Mouse (Mus musculus) lung, embryonic 16.5 days (tissue): ENCODE data around the gene Morf4l1. TPM values are rescaled to one million over a fixed set of nuclear protein-coding genes. Genes with fewer than 3 reads are reported as not detected.

ENCODE experiments used
- ATAC-seq: fragments of 200-750 bp; cut with Nextera tagmentation; 2 replicates; pipeline ENCODE4 v1.8.0; 2017; ENCODE audit warnings: low read depth, mild to moderate bottlenecking, moderate library complexity
- H3K27ac ChIP-seq: fragments of 300-500 bp; sonication (generic); 2 replicates; pipeline ENCODE4 v1.5.1; 2014; ENCODE audit warnings: mild to moderate bottlenecking, control low read depth, low read length
- H3K27me3 ChIP-seq: fragments of 300-500 bp; sonication (generic); 2 replicates; pipeline ENCODE4 v1.6.1; 2014; ENCODE audit warnings: low read depth, low read length, mixed read lengths; ENCODE audit not compliant: control insufficient read depth, insufficient read depth
- H3K36me3 ChIP-seq: fragments of 300-500 bp; sonication (generic); 2 replicates; pipeline ENCODE4 v1.6.1; 2014; ENCODE audit warnings: low read length; ENCODE audit not compliant: control insufficient read depth, insufficient read depth
- H3K4me1 ChIP-seq: fragments of 300-500 bp; sonication (generic); replicated peaks from 2 replicates; pipeline ENCODE4 v1.6.1; 2014; ENCODE audit warnings: low read length, mixed read lengths; ENCODE audit not compliant: control insufficient read depth, insufficient read depth
- H3K4me2 ChIP-seq: fragments of 300-500 bp; sonication (generic); 2 replicates; pipeline ENCODE4 v1.6.1; 2014; ENCODE audit warnings: low read depth, low read length, control low read depth
- H3K4me3 ChIP-seq: fragments of 300-500 bp; sonication (generic); 2 replicates; pipeline ENCODE4 v1.5.1; 2014; ENCODE audit warnings: mild to moderate bottlenecking, low read length, control low read depth
- H3K9ac ChIP-seq: fragments of 300-500 bp; sonication (generic); 2 replicates; pipeline ENCODE4 v1.6.1; 2014; ENCODE audit warnings: low read length, control low read depth
- H3K9me3 ChIP-seq: fragments of 300-500 bp; sonication (generic); 2 replicates; pipeline ENCODE4 v1.6.1; 2016; ENCODE audit warnings: low read length; ENCODE audit not compliant: control insufficient read depth
- WGBS: fragments of 180-500 bp; shearing (Covaris S2); extraction: QIAGEN DNeasy Blood & Tissue Kit; methylation state at CpG from one replicate; pipeline ENCODE4 v1.1.7; 2014; 5-methylcytosine and 5-hydroxymethylcytosine counted together
- polyA plus RNA-seq: library from polyadenylated mRNA; unstranded; fragments of >200 nt; fragmentation: Nextera tagmentation; extraction: Ambion mirVana; gene quantifications from 2 replicates; pipeline ENCODE4 v1.2.1, GENCODE M21; 2015

The Morf4l1 gene
- polyA plus RNA-seq = 400 and 424 TPM in 2 replicates

DNA sequence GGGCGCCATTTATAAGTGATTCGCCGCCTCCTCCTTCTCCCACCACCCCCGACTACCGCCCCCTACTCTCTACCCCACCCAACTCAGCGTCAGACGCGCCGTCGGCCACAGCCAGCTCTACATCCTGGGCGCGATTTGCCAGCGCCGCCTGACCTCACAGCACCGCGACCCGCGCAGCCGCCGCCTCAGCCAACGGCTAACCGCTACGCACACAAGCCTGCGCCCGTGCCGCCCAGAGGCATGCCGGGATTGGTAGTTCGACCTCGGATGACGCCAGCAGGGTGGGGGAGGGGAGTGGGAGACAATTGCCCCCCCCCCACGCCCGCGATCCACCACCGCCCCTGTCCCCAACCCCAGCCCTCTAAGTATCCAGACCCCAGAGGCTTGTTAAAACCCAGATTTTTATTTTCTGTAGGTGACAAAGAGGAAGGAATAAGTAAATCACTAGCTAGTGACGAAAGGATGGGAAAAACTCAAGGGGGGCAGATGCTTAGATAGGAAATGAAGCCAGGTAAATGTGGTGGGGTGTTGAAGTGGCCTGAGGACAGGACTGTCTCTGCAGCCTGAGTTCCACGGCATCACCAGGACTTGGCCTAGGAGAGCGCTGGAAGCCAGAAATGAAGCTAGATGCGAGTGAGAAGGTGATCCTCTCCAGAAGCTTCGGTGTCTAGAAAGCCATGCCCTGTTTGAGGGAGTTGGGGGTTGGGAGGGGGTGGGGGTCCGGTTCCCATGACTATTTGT is at the start of gene Morf4l1:
Morf4l1 (minus strand) TSS at position 208 of the 741 bp plus-strand sequence.
- peak; percentile 99 for ATAC-seq
- under 1% methylated on average over 37 of the region's 40 CpGs for WGBS

DNA sequence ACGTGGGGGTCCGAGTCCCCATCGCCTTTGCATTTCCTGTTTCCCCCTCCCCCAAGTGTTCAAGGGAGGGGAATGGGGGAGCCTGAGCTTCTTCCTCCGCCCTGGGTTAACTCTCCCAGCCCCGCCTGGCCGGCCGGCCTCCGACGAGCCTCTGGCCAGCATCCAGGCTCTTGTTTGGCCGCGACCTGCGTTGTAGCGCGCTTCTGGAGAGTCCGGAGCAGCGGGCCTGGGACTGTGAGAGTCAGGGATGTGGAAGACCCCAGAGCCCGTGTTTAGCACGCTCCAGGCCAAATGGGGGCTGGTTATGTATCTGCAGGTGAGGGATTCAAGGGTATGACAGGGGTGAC is 49.1 kb upstream of the Morf4l1 start:
- H3K9ac ChIP-seq = peak overlapping the region; percentile 84
- H3K9me3 ChIP-seq = no peaks in the 10 kb centered on the region; the same call in 1 of the 2 replicates
- under 1% methylated on average over 18 of the region's 18 CpGs for WGBS
- peak; percentile 70 for ATAC-seq
- peak overlapping the region; percentile 97 for H3K4me2 ChIP-seq
- H3K4me3 ChIP-seq = peak overlapping the region; percentile 83
- H3K36me3 ChIP-seq = no peaks in the 10 kb centered on the region
- peaks cover 6% of the 10 kb centered on the region for H3K4me1 ChIP-seq
- peak overlapping the region; percentile 87 for H3K27ac ChIP-seq
- no peaks in the 10 kb centered on the region for H3K27me3 ChIP-seq

More for the DNA sequence above, at the start of gene Morf4l1:
- no peaks in the 10 kb centered on the region for H3K27me3 ChIP-seq
- H3K9me3 ChIP-seq = no peaks in the 10 kb centered on the region
- H3K4me2 ChIP-seq = peak within 1 kb of the TSS; percentile 96
- peak within 1 kb of the TSS; percentile 92 for H3K4me3 ChIP-seq
- no peaks in the 10 kb centered on the region for H3K36me3 ChIP-seq
- peaks cover 12% of the 10 kb centered on the region for H3K4me1 ChIP-seq
- peak within 1 kb of the TSS; percentile 97 for H3K9ac ChIP-seq
- H3K27ac ChIP-seq = peak within 1 kb of the TSS; percentile 99

GRCm38 (mm10) chr9:90162926-90163748 is 48.6 kb upstream of the Morf4l1 start, which contains the start of gene Adamts7:
Gene Adamts7, plus strand, starts transcription at chr9:90163069.
- H3K4me3 ChIP-seq = peak within 1 kb of the TSS; percentile 83
- H3K36me3 ChIP-seq = no peaks in the 10 kb centered on the region
- no peaks in the 10 kb centered on the region for H3K27me3 ChIP-seq
- peak; percentile 80 for ATAC-seq
- H3K4me2 ChIP-seq = peak within 1 kb of the TSS; percentile 97
- H3K9ac ChIP-seq = peak within 1 kb of the TSS; percentile 84
- peak within 1 kb of the TSS; percentile 87 for H3K27ac ChIP-seq
- H3K9me3 ChIP-seq = no peaks in the 10 kb centered on the region; the same call in 1 of the 2 replicates
- under 1% methylated on average over 56 of the region's 60 CpGs for WGBS
- peaks cover 6% of the 10 kb centered on the region for H3K4me1 ChIP-seq

GRCm38 (mm10) chr9:90162243-90162925 is 47.8 kb upstream of the Morf4l1 start:
- peak; percentile 92 for ATAC-seq
- H3K27me3 ChIP-seq = no peaks in the 10 kb centered on the region
- H3K9ac ChIP-seq = peak overlapping the region; percentile 84
- 9% methylated on average over 21 of the region's 29 CpGs for WGBS
- peak overlapping the region; percentile 97 for H3K4me2 ChIP-seq
- H3K4me3 ChIP-seq = peak overlapping the region; percentile 83
- H3K36me3 ChIP-seq = no peaks in the 10 kb centered on the region
- peaks cover 6% of the 10 kb centered on the region for H3K4me1 ChIP-seq
- peak overlapping the region; percentile 36 for H3K27ac ChIP-seq
- no peaks in the 10 kb centered on the region; the same call in 1 of the 2 replicates for H3K9me3 ChIP-seq

GRCm38 (mm10) chr9:90146869-90147268 is 32.3 kb upstream of the Morf4l1 start:
- Histone ChIP-seq H3K4me3 (no peak overlapping the region), H3K27me3 (no peaks in the 10 kb centered on the region), H3K9me3 (no peaks in the 10 kb centered on the region), H3K36me3 (no peaks in the 10 kb centered on the region), H3K9ac (no peak overlapping the region), H3K4me2 (no peak overlapping the region), H3K4me1 (no peaks in the 10 kb centered on the region), H3K27ac (no peak overlapping the region)
- ATAC-seq = no peak
- WGBS = 59% methylated on average over 5 of the region's 5 CpGs

DNA sequence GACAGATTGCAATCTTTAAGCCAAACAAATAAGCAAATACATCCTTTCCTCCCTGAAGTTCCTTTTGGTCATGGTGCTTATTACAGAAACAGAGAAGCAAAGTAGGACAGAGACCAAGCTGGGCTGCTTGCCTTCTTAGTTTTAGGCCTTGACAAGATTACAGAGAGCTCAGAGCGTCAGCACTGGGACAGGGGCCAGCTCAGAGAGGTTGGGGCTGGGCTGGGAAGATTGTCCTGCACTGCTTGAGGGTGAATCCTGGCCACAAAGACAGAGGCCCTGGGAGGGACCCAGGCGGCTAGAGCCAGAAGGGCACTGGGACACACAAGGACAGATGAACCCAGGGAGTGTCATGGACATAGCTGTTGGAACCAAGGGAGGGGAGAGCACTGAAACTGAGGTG is 31.2 kb upstream of the Morf4l1 start:
- no peaks in the 10 kb centered on the region for H3K9me3 ChIP-seq
- H3K27ac ChIP-seq = no peak overlapping the region
- 31% methylated on average over 2 of the region's 2 CpGs for WGBS
- no peaks in the 10 kb centered on the region for H3K36me3 ChIP-seq
- peak; percentile 69; the same call in 1 of the 2 replicates for ATAC-seq
- H3K27me3 ChIP-seq = no peaks in the 10 kb centered on the region
- H3K4me3 ChIP-seq = no peak overlapping the region
- no peak overlapping the region for H3K9ac ChIP-seq
- no peak overlapping the region for H3K4me2 ChIP-seq
- no peaks in the 10 kb centered on the region for H3K4me1 ChIP-seq

DNA sequence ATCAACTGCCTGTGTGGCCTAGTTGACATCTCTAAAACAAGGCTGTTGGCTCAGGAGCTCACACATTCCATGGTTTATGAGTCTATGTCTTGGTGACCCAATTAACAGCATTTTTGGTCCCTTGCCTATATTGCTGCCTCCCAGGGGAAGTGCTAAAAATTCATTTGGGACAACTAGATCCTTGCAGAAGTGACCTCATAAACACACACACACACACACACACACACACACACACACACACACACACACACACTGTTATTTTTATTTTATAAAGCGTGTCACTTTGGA is 22.0 kb upstream of the Morf4l1 start:
- 82% methylated on average over 1 of the region's 1 CpGs for WGBS

GRCm38 (mm10) chr9:90135963-90136677 is 21.5 kb upstream of the Morf4l1 start:
- Histone ChIP-seq H3K9me3 (no peaks in the 10 kb centered on the region), H3K27me3 (no peaks in the 10 kb centered on the region), H3K4me2 (no peak overlapping the region), H3K9ac (no peak overlapping the region), H3K36me3 (no peaks in the 10 kb centered on the region), H3K4me3 (no peak overlapping the region), H3K4me1 (peaks cover 6% of the 10 kb centered on the region; the same call in 1 of the 2 replicates), H3K27ac (no peak overlapping the region)
- 59% methylated on average over 9 of the region's 9 CpGs for WGBS
- ATAC-seq = peak; percentile 58

More for the DNA sequence above, 22.0 kb upstream of the Morf4l1 start:
- ATAC-seq = no peak
- H3K36me3 ChIP-seq = no peaks in the 10 kb centered on the region
- no peaks in the 10 kb centered on the region for H3K27me3 ChIP-seq
- no peak overlapping the region for H3K4me3 ChIP-seq
- H3K9me3 ChIP-seq = no peaks in the 10 kb centered on the region
- H3K27ac ChIP-seq = no peak overlapping the region
- peaks cover 6% of the 10 kb centered on the region; the same call in 1 of the 2 replicates for H3K4me1 ChIP-seq
- H3K4me2 ChIP-seq = no peak overlapping the region
- H3K9ac ChIP-seq = no peak overlapping the region
